Mouse (Mus musculus) megakaryocyte, embryonic 14.5 days (primary cell): Measurements from ENCODE around the gene Lat2. TPM values are rescaled to one million over a fixed set of nuclear protein-coding genes. Genes with fewer than 3 reads are reported as not detected.

Experiments used
- H3K27me3 ChIP-seq: replicated peaks from 2 replicates; pipeline ENCODE3; 2012; ENCODE audit warnings: inconsistent platforms
- H3K36me3 ChIP-seq: replicated peaks from 2 replicates; pipeline ENCODE3; 2012; ENCODE audit warnings: low read length, inconsistent platforms, mixed read lengths
- H3K4me1 ChIP-seq: 2 replicates; pipeline ENCODE4 v1.6.1; 2012; ENCODE audit warnings: inconsistent platforms
- H3K4me3 ChIP-seq: replicated peaks from 2 replicates; pipeline ENCODE3; 2012; ENCODE audit warnings: moderate library complexity, mild to moderate bottlenecking, inconsistent platforms
- H3K9me3 ChIP-seq: 2 replicates; pipeline ENCODE4 v1.6.1; 2012; ENCODE audit warnings: inconsistent platforms
- FLI1 ChIP-seq: IDR thresholded peaks from 2 replicates; pipeline ENCODE4 v1.6.1; 2012; ENCODE audit warnings: low read length, inconsistent platforms, mixed read lengths
- GATA1 ChIP-seq: IDR thresholded peaks from 3 replicates; pipeline ENCODE4 v1.6.1; 2012; ENCODE audit warnings: mixed read lengths, low read length, inconsistent platforms, borderline replicate concordance
- polyA plus RNA-seq: library from polyadenylated mRNA; stranded (reverse); fragments of >175 nt; gene quantifications from 2 replicates; pipeline ENCODE4 v1.2.3, GENCODE M21; 2012; ENCODE audit warnings: low replicate concordance; ENCODE audit not compliant: insufficient read depth

Lat2 gene
- polyA plus RNA-seq, 1 experiment = 67.9 TPM

DNA sequence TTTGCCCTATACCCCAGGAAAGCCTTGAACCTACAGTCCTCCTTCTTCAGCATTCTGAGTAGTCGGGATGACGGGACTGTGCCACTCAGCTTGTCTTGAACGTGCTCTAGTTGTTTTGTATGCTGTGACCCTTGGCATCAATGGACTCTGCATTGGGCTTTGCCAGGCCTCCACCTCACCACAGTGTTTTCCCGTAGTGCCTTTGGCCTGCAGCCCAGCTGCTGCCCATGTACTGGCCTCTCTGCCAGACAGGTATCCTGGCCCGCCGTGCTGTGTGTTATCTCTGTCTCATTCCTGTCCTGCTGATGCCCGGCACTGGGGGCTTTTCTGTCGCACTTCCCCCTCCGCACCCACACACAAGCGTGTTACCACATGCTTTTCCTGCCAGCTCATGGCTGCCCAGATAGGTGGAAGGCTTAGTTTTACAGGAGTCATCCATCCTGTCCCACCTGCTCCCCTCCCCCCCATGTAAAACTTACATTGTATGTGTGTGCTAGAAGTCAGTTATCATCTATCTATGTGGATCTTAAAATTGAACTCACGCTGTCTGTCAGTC is 22.7 kb downstream of the Lat2 start:
- Histone ChIP-seq H3K4me1 (peaks cover 77% of the 10 kb centered on the region), H3K9me3 (no peaks in the 10 kb centered on the region), H3K36me3 (peaks cover 86% of the 10 kb centered on the region), H3K27me3 (no peaks in the 10 kb centered on the region), H3K4me3 (no peak overlapping the region)
- TF ChIP-seq GATA1 (no peak), FLI1 (no peak)

DNA sequence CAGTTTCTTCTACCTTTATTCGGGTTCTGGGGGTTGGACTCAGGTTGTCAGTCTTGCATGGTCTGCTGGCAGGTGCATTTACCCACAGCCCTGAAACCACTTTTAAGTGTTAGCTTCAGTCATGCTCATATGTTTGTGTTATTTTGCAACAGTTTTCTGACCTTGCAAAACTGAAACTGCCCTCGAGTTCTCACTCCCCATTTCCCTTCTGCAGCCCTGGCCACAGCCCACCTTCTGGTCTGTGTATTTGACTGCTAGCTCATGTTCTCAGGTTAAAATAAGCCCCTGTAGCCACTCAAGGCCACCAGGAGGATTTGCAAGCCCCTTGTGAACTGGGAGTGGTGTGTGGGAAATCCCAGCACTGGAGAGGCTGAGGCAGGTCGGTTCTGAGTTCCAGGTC is 24.9 kb downstream of the Lat2 start:
- Histone ChIP-seq H3K4me1 (peaks cover 76% of the 10 kb centered on the region), H3K9me3 (no peaks in the 10 kb centered on the region), H3K27me3 (no peaks in the 10 kb centered on the region), H3K36me3 (peaks cover 85% of the 10 kb centered on the region), H3K4me3 (no peak overlapping the region)
- TF ChIP-seq GATA1 (no peak), FLI1 (no peak)

DNA sequence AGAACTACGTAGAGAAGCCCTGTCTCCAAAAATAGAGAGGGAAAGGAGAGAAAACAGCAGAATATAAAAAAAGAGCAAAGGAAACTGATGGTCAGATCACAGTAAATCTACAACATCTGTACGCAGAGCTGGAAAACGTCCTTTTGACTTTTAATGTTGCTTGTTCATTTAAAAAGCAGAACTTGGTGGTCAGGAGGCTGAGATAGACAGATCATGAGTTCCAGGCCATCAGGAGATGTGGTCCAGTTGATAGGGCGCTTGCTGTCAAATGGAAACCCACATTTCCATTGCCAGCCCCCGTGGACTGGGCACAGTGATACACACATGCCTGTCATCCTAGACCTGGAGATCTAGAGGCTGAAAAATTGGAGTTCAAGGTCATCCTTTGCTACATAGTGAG is 30.0 kb downstream of the Lat2 start:
- H3K9me3 ChIP-seq = no peaks in the 10 kb centered on the region
- H3K27me3 ChIP-seq = no peaks in the 10 kb centered on the region
- peaks cover 71% of the 10 kb centered on the region for H3K4me1 ChIP-seq
- peaks cover 36% of the 10 kb centered on the region for H3K36me3 ChIP-seq
- TF ChIP-seq FLI1 (no peak), GATA1 (no peak)
- peak overlapping the region; percentile 99 for H3K4me3 ChIP-seq

DNA sequence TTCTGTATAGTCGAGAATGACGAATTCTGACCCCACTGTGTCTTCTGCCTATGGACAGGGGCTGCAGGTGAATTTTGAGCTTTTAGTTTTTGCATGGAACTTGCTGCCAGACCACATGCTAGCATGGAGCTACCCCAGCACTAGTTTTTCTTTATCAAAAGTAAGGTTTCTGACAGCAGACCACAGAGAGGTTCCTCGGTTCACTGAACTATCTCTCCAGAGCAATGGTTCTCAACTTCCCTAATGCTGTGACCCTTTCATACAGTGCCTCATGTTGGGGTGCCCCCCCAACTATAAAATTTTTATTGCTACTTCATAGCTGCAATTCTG is 31.0 kb downstream of the Lat2 start:
- no peaks in the 10 kb centered on the region for H3K9me3 ChIP-seq
- peaks cover 29% of the 10 kb centered on the region for H3K36me3 ChIP-seq
- peak overlapping the region; percentile 99 for H3K4me3 ChIP-seq
- peaks cover 61% of the 10 kb centered on the region for H3K4me1 ChIP-seq
- TF ChIP-seq FLI1 (no peak), GATA1 (no peak)
- no peaks in the 10 kb centered on the region for H3K27me3 ChIP-seq

DNA sequence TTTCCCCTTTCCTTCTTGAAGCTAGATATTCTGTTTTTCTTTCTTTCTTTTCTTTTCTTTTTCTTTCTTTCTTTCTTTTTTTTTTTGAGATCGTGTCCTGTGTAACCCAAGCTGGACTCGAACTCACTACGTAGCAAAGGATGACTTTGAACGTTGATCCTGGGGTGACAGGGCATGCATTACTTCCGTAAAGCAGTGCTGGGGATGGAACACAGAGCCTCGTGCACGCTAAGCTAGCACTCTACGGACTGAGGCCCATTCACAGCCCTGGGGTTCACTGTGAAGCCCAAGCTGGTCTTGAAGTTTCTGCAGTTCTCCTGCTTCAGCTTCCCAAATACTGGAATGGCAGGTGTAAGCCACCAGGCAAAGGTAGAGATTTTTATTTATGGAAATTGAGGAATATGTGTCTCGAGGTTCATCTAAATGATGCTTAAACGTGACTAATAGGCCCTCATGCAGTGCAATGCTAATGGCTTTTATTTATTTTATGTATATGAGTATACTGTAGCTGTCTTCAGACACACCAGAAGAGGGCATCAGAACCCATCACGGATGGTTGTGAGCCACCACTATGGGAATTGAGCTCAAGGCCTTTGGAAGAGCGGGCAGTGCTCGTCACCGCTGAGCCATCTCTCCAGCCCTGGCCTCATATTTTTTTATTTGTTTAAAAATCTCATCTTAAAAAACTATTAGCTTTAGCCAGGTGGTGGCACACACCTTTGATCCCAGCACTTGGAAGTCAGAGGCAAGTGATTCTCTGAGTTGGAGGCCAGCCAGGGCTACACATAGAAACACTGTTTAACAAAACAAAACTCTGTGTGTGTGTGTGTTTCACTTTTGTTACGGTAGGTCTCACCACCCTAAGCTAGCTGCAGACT is 31.6 kb downstream of the Lat2 start:
- no peaks in the 10 kb centered on the region for H3K9me3 ChIP-seq
- peaks cover 24% of the 10 kb centered on the region for H3K36me3 ChIP-seq
- H3K4me3 ChIP-seq = peak overlapping the region; percentile 99
- no peaks in the 10 kb centered on the region for H3K27me3 ChIP-seq
- no peak for TF ChIP-seq FLI1
- no peak for TF ChIP-seq GATA1
- peaks cover 55% of the 10 kb centered on the region for H3K4me1 ChIP-seq

DNA sequence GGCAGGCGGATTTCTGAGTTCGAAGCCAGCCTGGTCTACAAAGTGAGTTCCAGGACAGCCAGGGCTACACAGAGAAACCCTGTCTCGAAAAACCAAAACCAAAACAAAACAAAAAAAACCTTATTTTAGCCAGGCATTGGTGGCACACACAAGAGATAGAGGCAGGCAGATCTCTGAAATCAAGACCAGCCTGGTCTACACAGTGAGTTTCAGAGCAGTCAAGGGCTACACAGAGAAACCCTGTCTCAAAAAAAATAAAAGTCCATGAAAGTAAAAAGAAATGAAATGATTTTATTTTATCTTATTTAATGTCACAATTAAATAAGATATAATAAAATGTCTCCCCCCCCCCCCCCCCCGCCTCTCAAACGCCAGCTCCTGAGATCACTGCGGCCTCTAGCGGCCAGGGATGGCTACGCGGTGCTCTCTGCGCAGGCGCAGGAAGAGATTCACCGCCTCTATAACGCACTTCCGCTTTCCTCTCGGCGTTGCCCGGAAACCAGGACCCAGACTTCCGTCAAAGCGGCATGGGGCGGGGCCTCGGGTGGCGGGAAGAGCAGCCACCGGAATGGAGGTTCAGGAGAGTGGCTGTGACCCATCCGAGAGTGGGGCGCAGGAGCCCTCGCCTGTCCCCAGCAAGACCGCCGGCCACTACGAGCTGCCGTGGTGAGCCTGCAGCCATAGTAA is 32.5 kb downstream of the Lat2 start:
- Histone ChIP-seq H3K9me3 (no peaks in the 10 kb centered on the region), H3K4me1 (peaks cover 54% of the 10 kb centered on the region), H3K36me3 (peaks cover 23% of the 10 kb centered on the region), H3K4me3 (peak overlapping the region; percentile 99), H3K27me3 (no peaks in the 10 kb centered on the region)
- TF ChIP-seq FLI1 (peak; percentile 89; the same call in 1 of the 2 replicates), GATA1 (no peak)

DNA sequence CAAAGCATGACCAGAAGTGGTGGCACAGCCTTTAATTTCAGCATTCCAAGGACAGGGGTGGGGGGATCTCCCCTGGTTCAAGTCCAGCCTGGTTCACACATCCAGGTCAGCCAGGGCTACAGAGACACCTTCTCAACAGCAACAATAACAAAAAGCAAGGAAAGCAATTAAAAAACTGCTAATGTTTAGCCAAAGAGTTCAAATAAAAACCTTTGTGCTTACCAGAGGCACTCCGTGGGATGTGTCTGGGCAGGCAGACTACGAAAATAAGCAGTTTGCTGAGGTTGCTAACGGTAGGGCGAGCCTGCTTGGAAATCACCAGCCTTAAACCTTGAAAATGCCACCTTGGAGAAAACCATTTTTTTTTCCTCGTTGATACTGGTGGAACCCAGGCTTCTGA is 33.7 kb downstream of the Lat2 start, which contains the start of gene Rfc2:
Gene Rfc2, plus strand, starts transcription at position 221 of the 400 bp plus-strand sequence.
- TF ChIP-seq GATA1 (no peak), FLI1 (no peak)
- Histone ChIP-seq H3K9me3 (no peaks in the 10 kb centered on the region), H3K27me3 (no peaks in the 10 kb centered on the region), H3K4me3 (peak within 1 kb of the TSS; percentile 65), H3K36me3 (peaks cover 12% of the 10 kb centered on the region), H3K4me1 (peaks cover 43% of the 10 kb centered on the region)

DNA sequence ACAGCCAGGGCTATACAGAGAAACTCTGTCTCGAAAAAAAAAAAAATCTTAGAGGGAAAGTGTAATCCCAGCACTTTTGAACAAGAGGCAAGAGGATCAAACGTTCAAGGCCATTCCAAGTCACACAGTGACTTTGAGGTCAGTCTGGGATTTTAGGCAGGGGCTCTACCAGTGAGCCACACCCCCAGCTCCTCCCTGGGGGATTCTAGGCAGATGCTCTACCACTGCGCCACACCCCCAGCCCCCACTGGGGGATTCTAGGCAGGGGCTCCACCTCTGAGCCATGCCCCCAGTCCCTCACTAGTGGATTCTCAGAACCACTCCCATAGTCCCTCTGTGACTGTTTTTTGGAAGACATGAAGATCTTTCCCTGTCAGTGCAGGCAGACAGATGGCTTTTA is 35.7 kb downstream of the Lat2 start:
- no peak for TF ChIP-seq FLI1
- no peak for TF ChIP-seq GATA1

DNA sequence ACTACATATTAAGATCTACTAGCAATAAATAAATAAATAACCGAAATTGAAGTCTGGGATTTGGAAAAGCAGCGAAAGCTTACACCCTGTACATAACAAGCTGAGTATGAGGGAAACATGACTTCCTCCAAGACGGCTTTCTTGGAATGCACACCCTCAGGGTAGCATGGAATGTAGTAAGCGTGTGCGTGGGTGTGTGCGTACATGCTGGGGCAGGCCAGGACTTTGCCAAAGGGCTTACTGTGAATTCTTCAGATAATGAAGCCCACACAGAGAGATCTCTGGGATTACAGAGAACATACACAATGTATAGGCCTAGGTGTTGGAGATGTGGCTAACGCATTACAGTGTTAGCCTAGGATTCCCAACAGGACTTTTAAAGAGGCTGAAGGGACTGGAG is 37.3 kb downstream of the Lat2 start:
- Histone ChIP-seq H3K27me3 (no peaks in the 10 kb centered on the region), H3K9me3 (no peaks in the 10 kb centered on the region), H3K4me3 (no peak overlapping the region)

More for the DNA sequence above, 35.7 kb downstream of the Lat2 start:
- H3K9me3 ChIP-seq = no peaks in the 10 kb centered on the region
- no peaks in the 10 kb centered on the region for H3K36me3 ChIP-seq
- H3K27me3 ChIP-seq = no peaks in the 10 kb centered on the region
- no peak overlapping the region for H3K4me3 ChIP-seq
- peaks cover 23% of the 10 kb centered on the region for H3K4me1 ChIP-seq

More for the DNA sequence above, 37.3 kb downstream of the Lat2 start:
- Histone ChIP-seq H3K36me3 (no peaks in the 10 kb centered on the region), H3K4me1 (peaks cover 19% of the 10 kb centered on the region)
- no peak for TF ChIP-seq FLI1
- no peak for TF ChIP-seq GATA1
